Mouse (Mus musculus): ENCODE data around the gene Asap3.

Asap3 gene

GRCm38 (mm10) chr4:136260491-136261180 lies 54.5 kb downstream of the Asap3 start:
- peak; percentile 86 for DNase-seq

- no peak for DNase-seq
These were observed 55.7 kb downstream of the Asap3 start for GRCm38 (mm10) chr4:136261912-136262311.

GRCm38 (mm10) chr4:136263555-136263954 lies 57.4 kb downstream of the Asap3 start:
- no peak for DNase-seq

GRCm38 (mm10) chr4:136266716-136267343 lies 60.7 kb downstream of the Asap3 start:
- DNase-seq = no peak

- no peak for DNase-seq
These were observed 62.7 kb downstream of the Asap3 start for GRCm38 (mm10) chr4:136268912-136269311.

GRCm38 (mm10) chr4:136270648-136271047 lies 64.5 kb downstream of the Asap3 start:
- DNase-seq = no peak

- no peak for DNase-seq
These were observed 74.9 kb downstream of the Asap3 start for GRCm38 (mm10) chr4:136281097-136281496.

GRCm38 (mm10) chr4:136281611-136282010 lies 75.4 kb downstream of the Asap3 start:
- DNase-seq = no peak

- peak; percentile 60 for DNase-seq
These were observed 76.7 kb downstream of the Asap3 start for GRCm38 (mm10) chr4:136282621-136283480.

GRCm38 (mm10) chr4:136283783-136284182 lies 77.6 kb downstream of the Asap3 start:
- peak; percentile 31 for DNase-seq

- peak; percentile 34 for DNase-seq
These were observed 78.3 kb downstream of the Asap3 start, which contains the start of gene Zfp46 for GRCm38 (mm10) chr4:136284455-136284854. Zfp46 (plus strand) TSS chr4:136284683.

GRCm38 (mm10) chr4:136284891-136285290 lies 78.7 kb downstream of the Asap3 start:
- peak; percentile 14 for DNase-seq

- peak; percentile 96 for DNase-seq
These were observed 79.2 kb downstream of the Asap3 start for GRCm38 (mm10) chr4:136285348-136285810.

GRCm38 (mm10) chr4:136285811-136286371 lies 79.7 kb downstream of the Asap3 start:
- DNase-seq = peak; percentile 99

GRCm38 (mm10) chr4:136289918-136290780 lies 84.0 kb downstream of the Asap3 start:
- DNase-seq = peak; percentile 39

- peak; percentile 21 for DNase-seq
These were observed 84.8 kb downstream of the Asap3 start for GRCm38 (mm10) chr4:136290781-136291595.

- no peak for DNase-seq
These were observed 85.5 kb downstream of the Asap3 start for GRCm38 (mm10) chr4:136291692-136292091.
